Mouse (Mus musculus) CH12.LX (cell line): ENCODE results near the gene Kdm4b.
A peak's percentile ranks its signal among the peaks of the same experiment; 100 is the strongest.

ENCODE experiments used
- CTCF ChIP-seq, 2 experiments: IDR thresholded peaks in 1 of 2; conservative IDR thresholded peaks in 1 of 2; 2 replicates each; pipeline ENCODE4 v1.5.1; 2011 to 2012; ENCODE audit warnings: low read depth in 2 of 2, low read length in 2 of 2, improper control_type of control experiment in 1 of 2, inconsistent platforms in 1 of 2, mild to moderate bottlenecking in 1 of 2, moderate library complexity in 1 of 2
- HCFC1 ChIP-seq: IDR thresholded peaks from 2 replicates; pipeline ENCODE4 v1.6.1; 2012; ENCODE audit warnings: low read depth, mild to moderate bottlenecking, inconsistent platforms, low read length, improper control_type of control experiment
- MAFK ChIP-seq: IDR thresholded peaks from 2 replicates; pipeline ENCODE4 v1.6.1; 2011; ENCODE audit warnings: low read length, improper control_type of control experiment; ENCODE audit not compliant: insufficient replicate concordance
- POLR2A ChIP-seq: IDR thresholded peaks from 2 replicates; pipeline ENCODE4 v1.6.1; 2011; ENCODE audit warnings: low read depth, mild to moderate bottlenecking, improper control_type of control experiment, low read length
- RAD21 ChIP-seq: IDR thresholded peaks from 2 replicates; pipeline ENCODE4 v1.6.1; 2011; ENCODE audit warnings: low read depth, mild to moderate bottlenecking, low read length, improper control_type of control experiment, moderate library complexity
- SIN3A ChIP-seq: IDR thresholded peaks from 2 replicates; pipeline ENCODE4 v1.6.1; 2012; ENCODE audit warnings: low read length, improper control_type of control experiment, inconsistent platforms
- USF1 ChIP-seq: IDR thresholded peaks from 2 replicates; pipeline ENCODE4 v1.6.1; 2014; ENCODE audit warnings: low read depth, mild to moderate bottlenecking, inconsistent platforms, low read length, improper control_type of control experiment

DNA sequence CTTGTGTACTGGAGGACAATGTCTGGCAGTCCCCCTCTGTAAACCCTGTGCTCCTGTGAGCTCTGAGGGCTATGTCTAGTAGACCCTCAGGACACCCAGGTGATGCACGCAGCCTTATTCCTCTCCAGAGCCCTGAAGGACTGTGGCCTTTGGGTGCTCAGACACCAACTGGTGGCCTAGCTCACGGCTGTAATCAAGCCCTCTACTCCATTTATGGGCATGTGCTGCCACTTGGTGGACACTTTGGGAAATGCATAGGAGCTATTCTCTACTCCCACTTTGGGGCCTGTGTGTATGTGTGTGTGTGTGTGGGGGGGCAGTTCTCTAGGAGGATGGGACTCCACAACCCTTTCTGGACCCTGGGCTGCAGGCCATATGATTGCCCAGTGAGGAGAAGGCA, 24.8 kb downstream of the Kdm4b start:
- peak; percentile 80 to 97 for TF ChIP-seq CTCF (conservative IDR thresholded peaks at IDR 0.05 in 1 of 2, IDR thresholded peaks at IDR 0.05 in 1 of 2; ENCODE audit: low read depth in 2 of 2, low read length in 2 of 2)
- TF ChIP-seq POLR2A, result no peak
- peak; percentile 96 for TF ChIP-seq RAD21
- no peak for TF ChIP-seq MAFK
- no peak for TF ChIP-seq USF1
- no peak for TF ChIP-seq SIN3A
- TF ChIP-seq HCFC1, result no peak
